Mouse (Mus musculus) v-Abl transformed pro-B cells (cell line): ENCODE data around the gene Sh2d1b2.

ENCODE experiments used
- in situ Hi-C, 2 experiments: fragments of 400-800 bp; cut with MboI; formaldehyde crosslinking; loops; one replicate each; pipeline ENCODE4 v1.15.1; 2025; ENCODE audit not compliant: unreplicated experiment in 2 of 2

The Sh2d1b2 gene

GRCm38 (mm10) chr1:170270696-170271095 lies 38.1 kb downstream of the Sh2d1b2 start:
- in situ Hi-C loops, result no loop called here

- in situ Hi-C loops, result no loop called here
Measured at GRCm38 (mm10) chr1:170273252-170273651, 40.7 kb downstream of the Sh2d1b2 start.

DNA sequence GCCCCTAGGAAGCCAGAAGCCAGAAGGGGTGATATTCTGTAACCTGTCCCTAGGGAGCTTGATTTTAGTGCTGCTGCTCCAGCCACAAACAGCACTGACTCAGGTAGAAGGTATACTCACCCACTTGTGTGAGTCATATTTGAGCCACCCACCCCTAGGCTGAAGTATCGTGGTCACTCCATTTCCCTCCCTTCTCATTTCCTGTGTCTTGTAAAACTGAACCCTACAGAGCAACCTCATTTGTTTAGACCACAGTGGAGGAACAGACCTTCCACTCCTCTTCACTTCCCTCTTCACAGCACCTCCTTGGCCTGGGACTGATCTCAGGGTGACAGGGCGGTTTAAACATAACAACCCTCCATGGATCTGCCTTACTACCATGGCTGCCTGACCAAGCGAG lies 44.5 kb downstream of the Sh2d1b2 start, which contains the start of gene Sh2d1b1:
Gene Sh2d1b1, plus strand, starts transcription at position 305 of the 400 bp plus-strand sequence.
- in situ Hi-C loops, result no loop called here

GRCm38 (mm10) chr1:170282415-170283129 lies 50.0 kb downstream of the Sh2d1b2 start:
- in situ Hi-C loops, result no loop called here

- in situ Hi-C loops, result no loop called here
Measured at GRCm38 (mm10) chr1:170292239-170292951, 59.8 kb downstream of the Sh2d1b2 start.

DNA sequence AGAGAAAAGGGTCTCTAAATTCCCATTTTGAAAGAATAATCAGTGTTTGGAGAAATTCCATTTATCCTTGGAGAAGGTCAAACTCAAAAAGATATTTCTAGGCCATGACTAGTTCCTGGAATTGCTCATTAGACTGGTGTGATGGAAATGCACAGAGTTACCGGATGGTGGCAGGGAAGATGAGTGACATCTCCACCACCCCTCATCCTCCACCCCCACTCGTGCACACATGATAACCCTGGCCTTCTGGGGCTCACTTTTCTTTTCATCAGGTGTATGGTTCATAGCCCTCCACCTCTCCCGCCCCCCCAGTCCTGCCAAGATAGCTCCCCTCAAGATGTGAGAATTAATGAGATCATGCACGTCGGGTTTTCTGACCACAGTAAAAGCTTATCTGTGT lies 60.7 kb downstream of the Sh2d1b2 start:
- in situ Hi-C loops, result no loop called here

GRCm38 (mm10) chr1:170294786-170295570 lies 62.4 kb downstream of the Sh2d1b2 start:
- in situ Hi-C loops, result no loop called here

DNA sequence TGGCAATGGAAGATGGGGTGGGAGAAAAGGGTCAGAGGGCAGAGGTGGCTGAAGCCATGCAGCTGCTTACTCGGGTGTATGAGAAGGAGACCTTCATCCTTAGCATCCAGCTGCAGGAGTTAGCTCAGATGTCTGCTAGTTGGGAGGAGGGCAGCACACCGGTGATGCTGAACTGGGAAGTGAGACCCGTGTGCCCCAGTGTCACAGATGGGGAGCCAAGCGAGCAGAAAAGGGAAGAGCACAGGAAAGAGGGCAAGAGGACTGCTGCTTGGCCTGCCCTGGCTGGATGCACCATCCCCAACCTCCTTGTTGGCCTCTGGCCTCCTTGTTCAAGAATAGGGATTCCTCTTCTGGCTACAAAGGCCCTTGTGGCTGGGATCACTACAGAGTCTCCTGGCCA lies 66.9 kb downstream of the Sh2d1b2 start:
- in situ Hi-C loops, result no loop called here

DNA sequence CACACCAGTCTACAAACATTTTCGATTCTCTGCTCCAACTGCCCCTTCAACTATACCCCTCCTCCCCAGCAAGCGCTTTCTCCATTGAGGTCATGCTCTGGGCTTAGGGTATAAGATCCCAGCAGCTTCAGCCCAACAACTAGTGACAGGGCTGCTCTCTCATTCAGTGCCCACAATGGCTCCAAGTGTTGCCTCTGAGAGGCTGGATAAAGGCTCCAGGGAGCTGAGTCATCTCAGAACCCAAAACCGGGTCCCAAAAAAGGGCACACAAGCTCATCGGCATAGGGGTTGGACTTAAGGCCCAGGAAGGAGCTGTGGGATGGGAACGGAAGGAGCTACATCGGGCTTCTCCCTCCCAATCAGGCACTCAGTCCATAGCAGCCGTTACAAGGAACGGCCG lies 69.1 kb downstream of the Sh2d1b2 start:
- in situ Hi-C loops, result no loop called here

DNA sequence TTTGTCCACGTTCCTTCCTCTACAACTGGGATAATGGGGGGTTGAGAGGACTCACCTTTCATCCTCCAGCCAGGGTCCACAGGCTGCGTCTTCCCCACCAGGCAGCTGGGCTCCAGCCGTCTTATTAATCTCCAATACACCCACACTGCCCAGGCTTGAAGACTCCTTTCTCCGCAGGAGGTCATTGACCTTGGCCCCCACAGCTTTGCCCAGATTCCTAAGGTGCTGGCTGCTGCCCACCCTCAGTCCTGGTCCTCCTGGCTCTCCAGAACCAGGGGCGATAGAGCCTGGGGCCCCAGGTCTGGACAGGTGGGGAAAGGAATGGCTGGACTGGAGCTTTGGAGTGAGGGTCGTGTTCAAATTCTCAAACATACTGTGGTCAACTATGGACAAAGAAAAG lies 69.9 kb downstream of the Sh2d1b2 start:
- in situ Hi-C loops, result no loop called here

DNA sequence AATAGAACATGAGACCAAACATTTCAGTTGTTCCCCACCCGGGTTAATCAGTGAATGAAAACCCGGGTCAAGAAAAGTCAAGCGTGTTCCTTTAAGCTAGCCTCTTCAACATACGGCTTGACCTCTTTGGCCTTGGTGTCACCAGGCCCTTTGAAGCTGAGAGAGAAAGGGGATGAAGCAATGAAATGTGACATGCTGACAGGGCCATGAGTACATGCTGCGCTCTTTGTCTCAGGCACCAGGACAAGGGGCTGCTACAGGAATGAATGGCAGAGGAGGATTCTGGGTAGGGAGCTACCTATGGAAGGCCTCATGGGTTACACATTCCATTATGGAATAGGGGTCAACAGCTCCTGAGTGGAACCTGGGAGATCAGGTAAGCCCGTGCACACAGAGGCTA lies 70.6 kb downstream of the Sh2d1b2 start:
- in situ Hi-C loops, result no loop called here
